Mouse (Mus musculus): Measurements from ENCODE around the gene Gm49354.

GRCm38 (mm10) chr13:59795807-59796465 lies 13.9 kb upstream of the Gm49354 start:
- TF ChIP-seq GATA1 (IDR thresholded peaks at IDR 0.05; ENCODE audit: borderline replicate concordance, low read length) (no peak), FLI1 (IDR thresholded peaks at IDR 0.05; ENCODE audit: low read length) (no peak)
